Mouse (Mus musculus) hindbrain, embryonic 11.5 days (tissue): ENCODE measurements around the gene Snrpg. TPM values are rescaled to one million over a fixed set of nuclear protein-coding genes. Genes with fewer than 3 reads are reported as not detected.
A peak's percentile ranks its signal among the peaks of the same experiment; 100 is the strongest.

Source experiments
- ATAC-seq: fragments of 200-750 bp; cut with Nextera tagmentation; 2 replicates; pipeline ENCODE4 v1.8.0; 2017; ENCODE audit warnings: mild to moderate bottlenecking, moderate TSS enrichment, moderate library complexity; ENCODE audit not compliant: low FRiP score
- DNase-seq: peaks from one replicate; pipeline ENCODE4 v3.0.0-alpha.2; 2015; ENCODE audit warnings: low spot score
- H3K27ac ChIP-seq: fragments of 300-500 bp; sonication (generic); 2 replicates; pipeline ENCODE4 v1.5.1; 2014; ENCODE audit warnings: mild to moderate bottlenecking, low read depth, low read length
- H3K27me3 ChIP-seq: fragments of 300-500 bp; sonication (generic); 2 replicates; pipeline ENCODE4 v1.6.1; 2014; ENCODE audit warnings: mild to moderate bottlenecking, low read length, moderate library complexity, mixed read lengths; ENCODE audit not compliant: control insufficient read depth, insufficient read depth
- H3K36me3 ChIP-seq: fragments of 300-500 bp; sonication (generic); 2 replicates; pipeline ENCODE4 v1.6.1; 2014; ENCODE audit warnings: mild to moderate bottlenecking, low read length, moderate library complexity, mixed read lengths; ENCODE audit not compliant: control insufficient read depth, insufficient read depth
- H3K4me1 ChIP-seq: fragments of 300-500 bp; sonication (generic); replicated peaks from 2 replicates; pipeline ENCODE4 v1.6.1; 2014; ENCODE audit warnings: low read length, mixed read lengths; ENCODE audit not compliant: control insufficient read depth, insufficient read depth
- H3K4me2 ChIP-seq: fragments of 300-500 bp; sonication (generic); replicated peaks from 2 replicates; pipeline ENCODE4 v1.6.1; 2014; ENCODE audit warnings: mild to moderate bottlenecking, low read depth, low read length
- H3K4me3 ChIP-seq: fragments of 300-500 bp; sonication (generic); 2 replicates; pipeline ENCODE4 v1.5.1; 2014; ENCODE audit warnings: low read depth, low read length
- H3K9ac ChIP-seq: fragments of 300-500 bp; sonication (generic); 2 replicates; pipeline ENCODE4 v1.6.1; 2014; ENCODE audit warnings: low read depth, low read length
- H3K9me3 ChIP-seq: fragments of 300-500 bp; sonication (generic); 2 replicates; pipeline ENCODE4 v1.6.1; 2016; ENCODE audit warnings: low read length; ENCODE audit not compliant: control insufficient read depth
- WGBS: fragments of 180-500 bp; shearing (Covaris S2); extraction: QIAGEN DNeasy Blood & Tissue Kit; methylation state at CpG from one replicate; pipeline ENCODE4 v1.1.7; 2014; 5-methylcytosine and 5-hydroxymethylcytosine counted together
- polyA plus RNA-seq: library from polyadenylated mRNA; unstranded; fragments of >200 nt; fragmentation: Nextera tagmentation; extraction: Ambion mirVana; gene quantifications from 2 replicates; pipeline ENCODE4 v1.2.1, GENCODE M21; 2014

Snrpg gene
- polyA plus RNA-seq, 1 experiment from 2014 or later = 651 TPM

- Histone ChIP-seq H3K9ac (no peak overlapping the region), H3K4me1 (no peaks in the 10 kb centered on the region), H3K4me3 (no peak overlapping the region), H3K36me3 (peaks cover 9% of the 10 kb centered on the region), H3K27ac (no peak overlapping the region), H3K27me3 (no peaks in the 10 kb centered on the region), H3K4me2 (no peak overlapping the region), H3K9me3 (no peaks in the 10 kb centered on the region)
- WGBS = 91% methylated on average over 6 of the region's 6 CpGs
- ATAC-seq (no peak), DNase-seq (no peak)
Measured at GRCm38 (mm10) chr6:86418711-86419110, 47.6 kb downstream of the Snrpg start.

GRCm38 (mm10) chr6:86419239-86419638, 48.1 kb downstream of the Snrpg start:
- Histone ChIP-seq H3K9me3 (no peaks in the 10 kb centered on the region), H3K36me3 (peaks cover 9% of the 10 kb centered on the region), H3K9ac (no peak overlapping the region), H3K27me3 (no peaks in the 10 kb centered on the region), H3K4me3 (no peak overlapping the region), H3K4me1 (no peaks in the 10 kb centered on the region), H3K4me2 (no peak overlapping the region), H3K27ac (no peak overlapping the region)
- WGBS = 90% methylated on average over 3 of the region's 3 CpGs
- DNase-seq (no peak), ATAC-seq (no peak)

GRCm38 (mm10) chr6:86420491-86420890, 49.4 kb downstream of the Snrpg start:
- no peaks in the 10 kb centered on the region for H3K9me3 ChIP-seq
- peaks cover 9% of the 10 kb centered on the region for H3K36me3 ChIP-seq
- no peak overlapping the region for H3K27ac ChIP-seq
- no peak overlapping the region for H3K4me3 ChIP-seq
- no peak overlapping the region for H3K9ac ChIP-seq
- no peaks in the 10 kb centered on the region for H3K27me3 ChIP-seq
- WGBS = 71% methylated on average over 6 of the region's 6 CpGs
- no peak for ATAC-seq
- H3K4me1 ChIP-seq = no peaks in the 10 kb centered on the region
- H3K4me2 ChIP-seq = no peak overlapping the region
- DNase-seq = peak; percentile 55

- Histone ChIP-seq H3K4me3 (no peak within 1 kb of the TSS), H3K4me1 (no peaks in the 10 kb centered on the region), H3K27me3 (no peaks in the 10 kb centered on the region), H3K9ac (no peak within 1 kb of the TSS), H3K4me2 (no peak within 1 kb of the TSS), H3K36me3 (peaks cover 9% of the 10 kb centered on the region), H3K9me3 (no peaks in the 10 kb centered on the region), H3K27ac (no peak within 1 kb of the TSS)
- DNase-seq (no peak), ATAC-seq (no peak)
- WGBS = 96% methylated on average over 1 of the region's 1 CpGs
Measured at GRCm38 (mm10) chr6:86426358-86426757, 55.3 kb downstream of the Snrpg start, which contains the start of gene Gm44790. Gene Gm44790 (plus strand): TSS chr6:86426658.

Other genes with a start within 250 kb of the Snrpg start
- 2.2 and 2.5 TPM in 2 replicates for gene Tgfa, start 176.1 kb upstream of the Snrpg start, polyA plus RNA-seq
- 137 and 140 TPM in 2 replicates for gene Fam136a, start 5.7 kb upstream of the Snrpg start, polyA plus RNA-seq
- 107 and 109 TPM in 2 replicates for gene Pcyox1, start 25.9 kb downstream of the Snrpg start, polyA plus RNA-seq
- gene Tia1, start 32.9 kb downstream of the Snrpg start, polyA plus RNA-seq = 270 and 292 TPM in 2 replicates
- not detected in 2 replicates for gene Gm44790, start 55.4 kb downstream of the Snrpg start, polyA plus RNA-seq
- gene C87436, start 67.1 kb downstream of the Snrpg start, polyA plus RNA-seq = 24.4 and 25.6 TPM in 2 replicates
- gene Pcbp1, start 155.0 kb downstream of the Snrpg start, polyA plus RNA-seq = 382 and 432 TPM in 2 replicates